Mouse (Mus musculus): ENCODE results near the gene Tssc4.

DNA sequence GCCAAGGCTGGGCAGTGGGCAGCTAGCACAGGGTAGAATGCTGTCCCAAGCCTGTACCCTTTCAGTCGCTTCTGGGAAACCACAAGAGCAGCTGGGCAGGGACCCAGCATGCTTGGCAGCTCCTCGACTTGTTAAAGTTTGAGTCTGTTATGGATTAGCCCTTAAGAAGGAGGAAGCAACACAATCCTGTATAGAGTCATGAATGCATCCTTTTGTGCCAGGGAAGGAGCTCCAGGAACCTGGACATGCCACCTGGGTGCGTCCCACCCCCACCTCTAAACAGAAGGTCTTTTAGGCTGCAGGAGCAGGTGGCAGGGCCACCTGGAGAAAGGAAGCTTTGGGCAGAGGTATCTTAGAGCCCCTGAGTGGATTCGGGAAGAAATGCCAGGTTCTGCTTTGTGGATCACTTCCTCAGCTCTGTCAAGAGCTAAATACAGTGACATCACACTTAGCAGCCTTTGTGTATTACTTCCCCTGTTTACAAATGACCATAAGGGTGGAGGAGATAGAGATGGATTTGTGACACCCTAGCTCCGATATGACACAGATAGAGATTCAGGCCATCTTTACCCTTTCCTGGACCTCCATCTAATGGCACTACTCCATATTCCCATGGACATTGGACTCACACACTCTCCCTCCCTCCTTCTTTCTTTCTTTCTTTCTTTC lies 9.7 kb upstream of the Tssc4 start:
- TF ChIP-seq CTCF (IDR thresholded peaks at IDR 0.05; ENCODE audit: control insufficient read depth, insufficient read depth, insufficient read length) (no peak), MYOD1 (IDR thresholded peaks at IDR 0.05; ENCODE audit: control insufficient read depth, insufficient read length, low read depth) (no peak), MAX (IDR thresholded peaks at IDR 0.05) (no peak), MYOG (IDR thresholded peaks at IDR 0.05; ENCODE audit: control insufficient read depth, extremely low read depth, insufficient read length) (no peak), CEBPB (IDR thresholded peaks at IDR 0.05; ENCODE audit: low read depth) (no peak), USF1 (IDR thresholded peaks at IDR 0.05; ENCODE audit: low read depth) (no peak), FOSL1 (IDR thresholded peaks at IDR 0.05; ENCODE audit: insufficient read depth, low read length, poor library complexity, severe bottlenecking) (no peak)

Data from C2C12 (cell line).